Mouse (Mus musculus): ENCODE data around the gene Tns3.

The Tns3 gene

DNA sequence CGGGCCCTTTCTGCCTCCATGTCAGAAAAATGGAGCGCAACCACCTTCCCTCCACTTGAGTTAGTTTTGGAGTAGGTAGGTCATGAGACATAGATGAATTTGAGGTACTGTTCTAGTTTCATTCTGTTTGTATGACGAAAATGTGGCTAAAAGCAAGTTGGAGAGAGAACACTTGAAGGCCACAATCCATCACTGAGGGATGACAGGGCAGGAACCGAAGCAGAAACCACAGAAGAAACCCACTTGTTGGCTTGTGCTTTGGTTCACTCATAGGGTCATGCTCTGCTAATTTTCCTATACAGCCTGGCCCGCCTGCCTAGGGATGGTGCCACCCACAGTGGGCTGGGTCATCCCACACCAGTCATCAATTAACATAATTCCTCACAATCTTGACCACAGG lies 14.9 kb upstream of the Tns3 start:
- DNase-seq: no peak

DNA sequence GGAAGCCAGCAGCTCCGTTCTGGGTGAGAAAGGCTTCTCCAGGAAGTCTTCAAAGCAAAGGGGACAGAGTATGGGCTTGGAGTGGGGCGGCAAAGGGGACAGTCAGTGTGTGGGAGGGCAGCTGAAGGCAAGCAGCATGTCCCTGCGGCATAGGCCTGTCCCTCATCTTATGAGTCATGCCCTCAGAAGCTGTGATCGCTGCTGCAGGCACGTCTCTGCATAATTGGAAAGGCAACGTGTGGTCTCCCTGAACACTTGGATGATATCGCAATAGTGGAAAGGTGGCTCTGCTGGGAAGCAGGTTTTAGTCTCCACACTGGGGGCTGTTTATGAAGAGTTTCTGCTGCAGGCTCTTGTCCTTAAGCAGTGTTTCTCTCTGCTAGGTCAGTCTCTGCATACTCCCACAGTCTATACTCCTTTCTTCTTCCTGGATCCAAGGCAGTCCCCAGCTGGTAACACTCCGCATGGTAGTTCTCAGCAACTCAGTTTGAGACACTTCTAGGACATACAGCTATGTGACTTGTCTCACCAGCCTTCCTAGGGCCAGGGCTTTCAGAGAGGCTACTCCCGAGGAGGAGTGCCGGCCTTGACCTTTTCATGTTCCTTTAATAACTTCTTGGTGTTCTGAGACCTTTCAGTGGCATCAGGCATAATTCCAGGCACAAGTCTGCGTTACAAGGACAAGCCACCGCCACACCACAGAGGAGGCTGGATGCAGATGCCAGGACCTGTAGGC lies 14.1 kb upstream of the Tns3 start:
- no peak for DNase-seq

DNA sequence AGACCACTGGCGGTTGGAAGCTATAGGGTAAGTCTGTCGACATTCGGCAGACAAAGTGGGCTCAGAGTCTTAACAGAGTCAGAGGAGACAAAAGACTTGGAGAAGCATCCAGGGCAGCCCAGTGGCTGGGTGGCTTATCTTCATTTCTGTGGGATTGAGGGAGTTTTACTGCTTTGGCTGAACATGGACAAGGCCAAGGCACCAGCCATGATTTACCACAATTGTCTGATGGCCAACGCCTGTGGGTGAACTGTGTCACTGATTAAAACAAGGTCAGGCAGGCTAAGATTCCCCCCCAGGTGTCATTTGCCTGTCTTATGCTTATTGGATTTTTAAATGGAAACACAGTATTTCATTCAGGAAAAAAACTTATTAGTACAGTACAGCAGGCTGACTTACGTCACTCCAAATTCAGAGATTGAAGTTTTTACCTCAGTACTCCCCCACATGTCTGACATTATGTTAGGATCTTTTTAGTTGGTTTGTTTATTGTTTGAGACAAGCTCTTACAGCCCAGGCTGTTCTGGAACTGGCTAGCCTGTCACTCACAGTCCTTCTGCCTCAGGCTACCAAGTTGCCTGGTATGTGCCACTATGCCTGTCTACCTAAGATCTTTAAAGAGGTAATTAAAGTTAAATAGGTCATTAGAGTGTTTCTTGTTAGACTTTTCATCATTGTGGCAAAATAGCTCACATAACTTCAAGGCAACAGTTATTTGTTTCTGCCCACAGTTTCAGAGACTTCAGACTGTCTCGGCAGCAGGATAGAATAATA lies 11.6 kb upstream of the Tns3 start:
- no peak for DNase-seq

DNA sequence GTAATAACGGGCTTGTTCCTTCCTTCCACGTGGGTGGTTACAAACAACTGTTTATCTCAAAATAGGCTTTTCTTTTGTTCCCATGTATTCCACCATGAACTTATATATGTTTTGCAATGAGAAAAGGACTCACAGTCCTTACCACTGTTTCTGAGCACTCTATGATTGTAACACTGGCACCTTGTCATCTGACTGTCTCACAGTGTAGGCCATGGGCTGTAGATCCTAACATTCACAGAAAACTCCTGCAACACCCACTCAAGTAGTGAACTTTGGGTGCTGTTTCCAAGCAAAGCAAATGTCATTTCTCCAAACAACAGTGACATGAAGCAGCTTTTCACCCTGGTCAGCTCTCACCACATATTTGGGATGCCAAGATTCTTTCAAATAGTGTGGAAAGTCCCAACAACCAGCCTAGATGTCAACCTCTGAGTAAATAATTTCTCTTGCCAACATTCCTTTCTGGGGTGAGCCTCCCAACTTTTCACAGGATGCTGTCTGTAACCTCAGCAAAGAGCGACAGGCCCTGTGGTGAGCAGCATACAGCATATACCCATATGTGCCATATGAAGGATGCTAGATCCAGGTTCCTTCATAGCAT lies 10.3 kb upstream of the Tns3 start:
- DNase-seq: no peak

DNA sequence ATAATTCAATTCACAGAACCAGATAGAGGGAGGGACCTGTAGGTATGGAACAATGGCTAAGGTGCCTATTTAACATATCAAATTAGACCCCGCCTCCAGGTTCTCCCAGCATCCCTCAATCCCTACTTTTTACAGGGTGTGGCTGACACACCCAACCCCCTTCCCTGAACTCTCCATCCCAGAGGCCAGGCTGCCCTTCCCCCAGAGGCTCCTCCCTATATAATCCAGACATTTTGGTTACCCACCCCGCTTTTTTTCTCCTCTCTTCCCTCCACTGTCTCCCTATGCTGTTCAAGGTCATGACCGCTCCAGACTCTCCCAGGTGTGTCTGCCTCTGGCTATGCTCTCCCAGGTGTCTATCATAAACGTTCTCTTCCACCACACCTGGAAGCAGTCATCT lies 7.4 kb upstream of the Tns3 start:
- no peak for DNase-seq

DNA sequence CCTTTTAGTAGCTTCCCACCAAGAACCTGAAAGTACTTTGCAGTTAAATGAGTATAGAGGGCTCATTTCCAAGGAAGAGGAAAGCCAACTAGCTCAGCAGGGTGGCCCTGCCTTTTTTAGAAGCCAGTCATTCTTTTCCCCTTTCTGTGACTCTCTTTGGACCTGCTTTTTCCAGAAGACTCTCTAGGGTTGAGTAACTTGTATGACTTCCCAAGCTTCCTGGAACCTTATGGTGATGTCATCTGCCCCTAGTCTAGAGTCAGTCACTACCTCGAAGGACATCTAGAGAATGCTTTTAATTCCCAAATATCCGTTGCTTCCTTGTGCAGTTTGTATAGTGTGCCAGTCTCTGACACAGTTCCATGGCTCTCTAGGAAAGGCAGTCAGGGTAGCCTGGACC lies 4.8 kb upstream of the Tns3 start:
- no peak for DNase-seq

DNA sequence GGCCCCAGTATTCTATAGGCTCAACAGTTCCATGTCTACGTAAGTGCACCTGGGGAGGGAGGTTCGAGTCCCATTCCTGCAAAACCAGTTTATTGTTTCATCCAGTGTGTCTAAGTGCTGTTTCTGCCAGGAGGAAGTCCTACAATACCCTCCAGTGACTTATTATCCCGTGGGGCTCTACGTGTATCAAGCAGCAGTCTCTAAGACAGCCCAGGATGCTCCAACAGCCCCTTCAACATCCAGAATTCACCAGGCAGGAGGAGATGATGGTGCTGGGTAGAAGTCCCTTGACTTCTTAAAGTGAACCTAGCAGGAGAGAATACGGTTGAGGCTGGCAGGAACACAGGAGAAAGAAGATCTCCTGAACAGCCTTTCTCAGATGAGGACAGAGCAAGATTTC lies 462 bp upstream of the Tns3 start:
- DNase-seq: no peak

DNA sequence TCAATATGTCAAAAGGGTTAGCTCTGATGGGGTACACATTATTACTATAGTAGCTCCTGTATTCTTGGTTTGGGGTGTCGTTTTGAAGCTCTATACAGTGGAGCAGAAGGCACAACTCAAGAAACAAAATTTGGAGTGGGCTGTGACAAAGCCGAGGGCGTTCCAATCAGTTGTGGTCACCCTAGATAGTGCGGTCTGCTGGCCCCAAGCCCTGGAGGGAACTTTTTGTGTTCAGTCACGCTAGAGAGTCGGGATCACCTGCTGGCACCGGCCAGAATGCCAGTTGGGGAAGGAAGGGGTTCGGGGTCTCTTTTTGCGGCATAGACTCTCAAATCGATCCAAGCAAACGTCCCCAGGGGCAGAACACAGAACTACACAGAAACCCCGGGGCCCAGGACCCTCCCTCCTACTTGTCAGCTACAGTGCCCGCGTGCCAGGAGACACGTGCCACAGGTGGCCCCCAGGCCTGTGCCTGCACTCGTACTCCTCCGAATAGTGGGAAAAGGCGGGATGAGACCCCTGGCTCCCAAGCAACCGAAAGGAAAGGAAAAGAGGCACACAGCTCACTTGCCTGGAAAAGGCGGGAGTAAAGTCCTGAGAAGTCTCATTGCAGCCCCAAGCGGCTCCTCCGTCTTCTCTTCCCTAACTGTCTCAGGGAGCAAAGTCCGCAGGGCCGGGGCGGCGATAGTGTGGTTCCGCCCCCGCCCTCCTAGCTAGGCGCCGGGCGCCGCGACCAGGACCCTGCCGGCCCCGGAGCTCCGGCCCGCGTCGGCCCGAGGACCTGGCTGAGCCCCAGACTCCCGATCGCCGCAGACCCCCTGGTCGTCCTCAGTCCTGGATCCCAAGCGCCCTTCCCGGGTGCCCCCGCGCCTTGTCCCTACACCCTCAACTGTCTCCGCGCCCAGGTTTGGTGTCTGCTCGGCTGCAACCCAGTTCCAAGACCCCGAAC lies 617 bp downstream of the Tns3 start:
- DNase-seq: peak; percentile 56

DNA sequence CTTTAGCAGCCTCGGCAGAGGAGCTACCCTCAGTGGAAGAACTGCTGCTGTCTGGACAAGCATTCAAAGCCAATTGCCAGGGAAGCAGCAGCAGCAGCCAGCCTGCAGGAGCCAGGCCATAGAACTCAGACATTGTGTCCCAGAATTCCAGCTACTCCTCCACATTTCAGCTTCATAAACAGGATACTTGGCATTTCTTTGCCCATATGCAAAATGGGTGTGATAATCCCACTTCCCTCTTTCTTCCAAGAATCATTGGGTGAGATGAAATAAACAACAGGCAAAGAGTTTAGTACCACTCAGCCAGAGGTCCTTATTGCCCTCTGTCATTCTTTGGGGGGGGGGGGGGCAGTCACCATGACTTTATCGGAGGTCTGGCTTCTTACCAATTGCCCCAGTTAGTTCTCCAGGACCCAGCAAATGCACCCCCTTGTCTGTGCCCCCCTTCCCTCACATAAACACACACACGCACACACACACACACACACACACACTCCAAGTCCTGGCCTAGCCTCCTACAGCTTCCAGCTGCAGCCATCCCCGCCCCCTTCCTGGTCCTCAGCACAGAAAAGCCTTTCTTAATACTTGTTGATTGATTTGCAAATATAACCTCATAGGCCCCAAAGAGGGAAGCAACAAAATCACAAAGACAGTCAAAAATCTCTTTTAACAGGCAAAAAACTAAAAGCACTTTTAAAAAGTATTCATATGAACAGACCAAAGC lies 1.5 kb downstream of the Tns3 start:
- DNase-seq: peak; percentile 21

DNA sequence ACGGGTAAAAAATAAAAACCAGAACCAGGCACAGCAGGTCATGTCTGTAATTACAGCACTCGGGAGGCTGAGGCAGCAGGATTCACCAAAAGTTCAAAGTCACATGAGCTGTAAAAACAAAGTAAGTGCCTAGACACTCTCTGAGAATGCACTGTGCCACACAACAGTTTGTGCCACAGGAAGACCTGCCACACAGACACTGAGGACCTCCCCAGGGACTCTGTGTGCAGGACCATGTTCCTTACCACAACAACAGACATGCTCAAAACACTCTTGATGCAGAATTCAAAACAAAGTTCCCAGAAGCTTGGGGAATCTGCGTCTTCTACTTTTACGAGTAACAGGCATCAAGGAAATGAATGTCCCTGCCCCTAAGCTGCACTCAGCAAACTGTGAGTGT lies 3.4 kb downstream of the Tns3 start:
- no peak for DNase-seq

DNA sequence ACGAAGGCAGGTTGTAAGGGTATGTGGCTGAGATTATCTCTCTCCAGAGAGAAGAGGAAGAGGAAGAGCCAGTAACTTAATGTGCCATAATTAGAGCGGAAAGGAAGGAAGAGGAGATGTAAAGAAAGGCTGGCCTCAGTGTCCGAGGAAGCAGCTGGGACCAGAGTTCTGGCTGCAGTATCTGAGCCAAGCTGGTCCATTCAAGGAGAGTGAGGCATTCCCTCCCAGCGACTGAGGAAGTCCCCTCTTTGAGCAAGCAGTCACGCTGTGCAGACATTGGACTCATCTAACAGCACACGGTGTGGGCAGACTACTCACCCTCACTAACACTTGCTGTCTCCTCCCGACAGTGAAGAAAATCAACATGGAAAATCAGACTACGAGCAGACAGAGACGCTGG lies 4.5 kb downstream of the Tns3 start:
- DNase-seq: no peak

DNA sequence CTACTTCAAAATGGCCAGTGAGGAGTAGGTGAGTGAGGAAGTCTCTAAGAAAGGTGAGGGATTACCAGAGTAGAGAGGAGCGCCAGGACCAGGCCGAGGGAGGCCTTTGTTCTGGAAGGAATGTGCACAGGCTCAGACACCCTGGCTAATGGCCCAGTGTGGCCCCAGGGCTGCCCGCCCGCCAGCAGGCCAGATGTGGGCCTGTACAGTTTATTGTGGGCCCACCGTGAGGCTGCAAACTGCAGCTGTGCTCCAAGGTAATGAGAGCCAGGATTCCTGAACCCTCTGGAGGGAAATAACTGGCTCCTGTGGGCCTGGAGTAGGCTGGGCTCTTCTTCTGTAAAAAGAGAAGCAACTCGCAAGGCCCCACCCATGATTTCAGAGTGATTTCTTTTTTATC lies 5.3 kb downstream of the Tns3 start:
- no peak for DNase-seq

DNA sequence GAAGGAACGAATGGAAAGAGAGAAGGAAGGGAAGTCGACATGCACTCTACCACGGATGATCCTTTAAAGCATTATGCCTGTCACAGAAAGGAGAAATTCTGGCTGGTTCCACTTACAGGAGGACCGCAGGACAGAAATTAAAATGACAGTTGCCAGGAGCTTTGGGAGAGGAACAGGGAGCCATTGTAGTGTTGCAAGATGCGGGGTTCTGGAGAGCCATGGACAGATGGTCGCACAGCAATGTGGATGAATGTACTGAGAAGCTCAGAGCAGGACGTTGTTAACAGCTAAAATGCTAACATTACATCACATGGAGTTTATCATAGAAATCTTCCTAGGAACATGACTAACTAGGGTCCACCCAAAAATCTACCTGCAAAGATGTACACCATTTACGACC lies 6.8 kb downstream of the Tns3 start:
- no peak for DNase-seq

DNA sequence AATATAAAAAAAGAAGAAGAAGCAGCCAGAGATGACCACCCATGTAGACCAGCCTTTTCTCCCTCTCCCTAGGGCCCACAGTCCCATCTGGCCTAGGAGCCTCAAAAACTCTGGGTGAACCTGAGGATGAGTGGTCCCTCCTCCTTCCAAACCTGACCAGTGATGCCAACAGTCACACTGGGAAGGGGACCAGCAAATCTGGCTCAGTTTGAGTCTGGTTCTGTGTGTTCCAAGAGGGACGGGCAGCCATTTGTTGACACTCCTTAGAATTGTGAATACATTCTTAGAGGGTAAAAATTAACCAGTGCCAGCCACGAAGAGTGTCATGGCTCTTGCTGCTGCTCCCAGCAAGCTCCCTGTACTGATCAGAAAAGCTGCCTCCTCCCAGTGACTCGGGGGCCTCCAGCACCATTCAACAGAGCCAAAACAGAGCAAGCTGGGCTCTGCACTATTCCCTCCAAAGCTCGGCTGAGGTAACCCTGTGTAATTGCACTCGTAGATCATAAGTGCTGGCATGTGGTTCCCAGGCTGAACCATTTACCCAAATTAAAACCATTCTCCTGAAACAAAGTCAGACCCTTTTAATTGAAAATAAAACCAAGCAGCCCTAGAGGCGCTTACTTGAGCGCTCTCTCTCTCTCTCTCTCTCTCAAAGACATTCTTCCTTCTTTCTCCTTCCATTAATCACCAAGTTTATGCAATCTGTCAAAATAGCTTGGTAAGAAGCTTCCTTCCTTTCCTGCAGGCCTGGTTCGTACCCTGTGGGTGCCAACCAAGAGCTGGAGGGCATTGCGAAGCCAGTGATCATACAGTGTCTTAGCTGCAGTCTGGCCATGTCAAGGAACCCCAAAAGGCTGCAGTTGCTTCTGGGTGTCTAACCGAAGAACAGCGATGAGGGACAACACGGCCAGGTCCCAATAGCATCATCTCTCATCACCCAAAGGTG lies 7.6 kb downstream of the Tns3 start:
- no peak for DNase-seq

DNA sequence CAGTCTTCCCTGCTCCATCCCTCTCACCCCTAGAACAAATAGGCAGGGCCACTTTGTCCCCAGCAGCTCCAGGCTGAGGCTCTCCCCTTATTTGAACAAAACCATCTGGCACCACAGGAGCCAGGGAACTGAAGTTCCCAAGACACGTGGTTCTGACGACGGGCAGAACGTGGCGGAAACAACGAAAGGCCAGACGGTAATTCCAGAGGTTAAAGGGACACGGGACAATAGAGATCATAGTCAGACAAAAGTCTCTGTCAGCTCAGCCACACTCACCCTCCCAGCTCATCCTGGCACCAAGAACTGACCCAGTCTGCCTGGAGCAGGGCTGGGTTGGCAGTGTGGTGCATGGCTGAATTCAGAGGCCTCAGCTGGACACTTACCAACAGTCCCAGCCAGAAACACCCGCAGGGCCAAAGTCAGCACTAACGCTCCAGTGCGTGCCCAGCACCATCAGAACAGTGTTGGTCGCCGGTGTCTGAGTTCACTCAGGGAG lies 10.5 kb downstream of the Tns3 start:
- DNase-seq: no peak

DNA sequence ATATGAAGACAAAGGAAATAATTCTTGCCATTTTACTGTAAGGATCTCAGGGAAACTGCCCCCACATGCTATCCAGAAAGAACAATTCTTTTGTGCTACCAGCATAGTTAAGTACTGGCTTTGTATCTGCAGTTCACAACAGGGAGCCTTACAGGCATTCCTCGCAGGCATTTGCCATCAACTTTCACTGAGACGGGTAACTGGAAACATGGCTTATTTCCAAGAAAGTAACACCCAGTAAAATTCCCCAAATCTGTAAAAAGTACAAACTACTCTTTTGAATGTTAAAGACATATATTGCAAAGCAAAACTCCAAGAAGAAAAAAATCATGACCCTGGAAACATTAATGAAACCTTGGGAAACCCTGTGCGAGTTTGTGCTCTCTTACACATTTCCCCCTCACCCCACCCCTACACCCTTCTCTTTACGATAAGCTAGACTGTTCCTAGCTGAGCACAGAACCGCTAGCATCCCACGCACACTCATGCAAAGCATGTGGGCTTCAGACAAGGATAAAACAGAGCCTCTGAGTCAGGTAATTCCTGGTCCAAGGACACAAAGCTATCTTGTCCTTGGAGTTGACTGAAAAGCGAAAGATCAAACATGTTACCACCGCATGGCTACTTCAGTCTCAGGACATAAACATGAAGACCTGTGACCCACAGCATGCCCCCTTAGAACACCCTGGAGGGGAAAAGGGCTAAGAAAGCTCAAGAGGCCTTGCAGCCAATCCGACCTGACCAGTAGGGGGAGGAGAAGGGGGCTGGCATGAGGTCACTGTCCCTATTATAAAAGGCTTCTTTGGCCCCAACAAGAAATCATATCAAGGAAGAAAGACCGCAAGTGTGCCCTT lies 11.3 kb downstream of the Tns3 start:
- no peak for DNase-seq

DNA sequence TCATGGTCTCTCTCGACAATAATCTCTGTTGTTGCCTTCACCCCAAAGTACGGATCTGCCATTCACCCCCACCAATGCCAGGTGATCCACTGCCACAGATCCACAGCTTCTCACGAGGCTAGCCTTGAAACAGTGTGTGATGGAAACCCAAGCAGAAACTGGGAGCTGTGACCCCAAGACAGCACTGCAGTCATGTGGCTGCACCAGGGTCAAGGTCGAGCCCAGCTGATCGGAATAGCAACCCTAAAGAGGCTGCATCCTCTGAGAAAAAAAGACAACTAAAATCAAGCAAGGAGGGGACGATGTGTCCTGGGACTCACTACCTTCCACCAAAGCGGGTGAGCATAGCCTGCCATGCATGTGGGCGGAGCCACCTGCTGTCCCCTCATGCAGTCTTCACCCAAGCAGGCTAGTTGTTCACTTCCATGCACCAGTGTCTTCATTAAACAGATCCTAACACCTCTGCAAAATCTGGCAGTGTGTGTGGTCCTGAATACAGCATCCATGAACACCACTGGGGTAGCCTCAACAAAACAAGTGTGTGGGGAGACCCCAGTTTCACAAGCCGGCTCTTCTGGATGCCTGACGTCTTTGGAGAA lies 12.1 kb downstream of the Tns3 start:
- no peak for DNase-seq

DNA sequence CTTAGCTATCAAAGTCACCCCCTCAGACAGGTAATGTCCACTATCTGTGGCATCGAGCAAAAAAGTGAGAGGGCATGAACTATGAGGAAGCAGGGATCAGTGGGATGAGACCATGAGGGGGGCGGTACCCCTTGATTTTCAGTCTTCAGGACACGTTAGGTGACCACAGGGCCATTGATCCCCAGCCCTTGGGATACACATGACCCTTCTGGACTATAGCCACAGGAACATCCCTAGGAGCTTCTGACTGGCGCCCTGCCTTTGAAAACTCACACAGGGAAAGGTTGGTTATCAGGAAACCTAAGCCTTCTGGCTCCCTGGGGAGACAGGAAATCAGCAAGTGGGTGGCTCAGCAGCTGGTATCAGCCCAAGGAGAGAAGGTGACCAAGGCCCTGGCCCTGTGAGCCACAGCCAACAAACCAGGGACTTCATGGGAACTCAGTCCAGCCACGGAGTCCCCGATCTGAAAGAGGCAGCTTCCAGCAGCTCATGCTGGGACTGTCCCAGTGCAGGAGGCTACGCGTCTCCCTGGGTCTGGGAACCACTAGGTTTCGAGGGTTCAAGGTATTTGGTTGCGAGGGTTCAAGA lies 12.8 kb downstream of the Tns3 start:
- DNase-seq: no peak

DNA sequence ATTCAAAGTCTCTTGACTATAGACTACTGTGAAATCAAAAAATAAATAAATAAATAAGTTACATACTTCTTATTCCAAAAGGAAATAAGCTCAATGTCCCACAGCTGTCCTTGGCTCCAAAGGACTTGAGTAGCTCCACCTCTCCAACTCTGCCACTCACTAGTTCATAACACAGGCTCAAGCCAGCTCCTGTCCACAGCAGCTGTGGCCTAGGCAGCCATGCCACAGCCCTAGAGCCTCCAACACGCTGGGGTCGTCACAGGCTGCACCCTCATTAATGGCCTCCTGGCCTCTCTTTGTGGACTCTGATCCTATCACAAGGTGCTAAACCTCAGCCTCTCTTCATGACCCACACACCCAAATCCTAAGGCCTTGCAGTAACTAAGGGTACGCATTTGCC lies 18.7 kb downstream of the Tns3 start:
- DNase-seq: no peak
